Mouse (Mus musculus) lung, postnatal 0 days (tissue): Measurements from ENCODE around the gene Lrrc61.

ENCODE experiments used
- CTCF ChIP-seq: IDR thresholded peaks from 2 replicates; pipeline ENCODE4 v1.5.1; 2016; ENCODE audit warnings: antibody characterized with exemption, mild to moderate bottlenecking
- EP300 ChIP-seq: IDR thresholded peaks from 2 replicates; pipeline ENCODE4 v1.6.1; 2016; ENCODE audit warnings: antibody characterized with exemption, mild to moderate bottlenecking, control low read depth

DNA sequence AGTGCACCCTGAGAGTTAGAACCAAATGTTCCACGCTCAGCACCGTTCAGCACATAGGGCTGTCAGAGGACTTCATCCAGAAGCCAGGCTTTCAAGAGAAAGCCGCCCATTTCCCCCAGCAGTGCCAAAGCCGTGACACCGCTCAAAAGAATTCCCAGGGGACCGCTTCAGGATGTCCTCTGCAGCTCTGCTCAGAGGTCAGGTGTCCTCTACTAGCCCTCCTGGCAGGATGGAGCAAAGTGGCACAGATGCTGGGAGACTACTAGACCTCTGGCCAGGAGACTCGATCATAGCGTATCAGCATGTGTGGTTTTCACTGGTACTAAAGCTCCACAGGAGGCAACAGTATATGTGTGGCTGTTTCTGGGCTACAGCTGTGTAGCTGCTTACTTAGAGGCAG is 19.7 kb upstream of the Lrrc61 start:
- no peak for TF ChIP-seq EP300
- TF ChIP-seq CTCF: no peak
